Mouse (Mus musculus) intestine, postnatal 0 days (tissue): ENCODE measurements at regions not wholly inside any gene's neighbourhood (a gene's known extent, or its start where the extent isn't known, plus 50 kb on each side); places are given as distances from the start of the nearest gene placed in this dataset.
A peak's percentile ranks its signal among the peaks of the same experiment; 100 is the strongest.

Source experiments
- ATAC-seq: fragments of 200-750 bp; cut with Nextera tagmentation; 2 replicates; pipeline ENCODE4 v1.8.0; 2017; ENCODE audit warnings: mild to moderate bottlenecking, moderate TSS enrichment, moderate library complexity
- H3K27ac ChIP-seq: fragments of 300-500 bp; sonication (generic); 2 replicates; pipeline ENCODE4 v1.5.1; 2014; ENCODE audit warnings: mild to moderate bottlenecking, low read depth, low read length, moderate library complexity
- H3K27me3 ChIP-seq: fragments of 300-500 bp; sonication (generic); replicated peaks from 2 replicates; pipeline ENCODE4 v1.6.1; 2014; ENCODE audit warnings: low read length, mixed read lengths; ENCODE audit not compliant: control insufficient read depth, insufficient read depth
- H3K36me3 ChIP-seq: fragments of 300-500 bp; sonication (generic); 2 replicates; pipeline ENCODE4 v1.6.1; 2014; ENCODE audit warnings: mild to moderate bottlenecking, moderate library complexity; ENCODE audit not compliant: control insufficient read depth, insufficient read depth
- H3K4me1 ChIP-seq: fragments of 300-500 bp; sonication (generic); replicated peaks from 2 replicates; pipeline ENCODE4 v1.6.1; 2014; ENCODE audit warnings: antibody characterized with exemption, low read length, mixed read lengths; ENCODE audit not compliant: control insufficient read depth, insufficient read depth
- H3K4me2 ChIP-seq: fragments of 300-500 bp; sonication (generic); replicated peaks from 2 replicates; pipeline ENCODE4 v1.6.1; 2014; ENCODE audit warnings: low read depth, mild to moderate bottlenecking, moderate library complexity
- H3K4me3 ChIP-seq: fragments of 300-500 bp; sonication (generic); 2 replicates; pipeline ENCODE4 v1.5.1; 2014; ENCODE audit warnings: low read depth, low read length
- H3K9ac ChIP-seq: fragments of 300-500 bp; sonication (generic); 2 replicates; pipeline ENCODE4 v1.6.1; 2014; ENCODE audit warnings: mild to moderate bottlenecking, low read depth, low read length
- H3K9me3 ChIP-seq: fragments of 300-500 bp; sonication (generic); 2 replicates; pipeline ENCODE4 v1.6.1; 2016; ENCODE audit warnings: mixed run types; ENCODE audit not compliant: control insufficient read depth
- CTCF ChIP-seq: sonication (generic); IDR thresholded peaks from 2 replicates; pipeline ENCODE4 v1.5.1; 2016; ENCODE audit warnings: low read depth, mild to moderate bottlenecking, control low read depth, antibody characterized with exemption, moderate library complexity
- WGBS: fragments of 180-500 bp; shearing (Covaris S2); extraction: QIAGEN DNeasy Blood & Tissue Kit; methylation state at CpG from one replicate; pipeline ENCODE4 v1.1.7; 2014; 5-methylcytosine and 5-hydroxymethylcytosine counted together

DNA sequence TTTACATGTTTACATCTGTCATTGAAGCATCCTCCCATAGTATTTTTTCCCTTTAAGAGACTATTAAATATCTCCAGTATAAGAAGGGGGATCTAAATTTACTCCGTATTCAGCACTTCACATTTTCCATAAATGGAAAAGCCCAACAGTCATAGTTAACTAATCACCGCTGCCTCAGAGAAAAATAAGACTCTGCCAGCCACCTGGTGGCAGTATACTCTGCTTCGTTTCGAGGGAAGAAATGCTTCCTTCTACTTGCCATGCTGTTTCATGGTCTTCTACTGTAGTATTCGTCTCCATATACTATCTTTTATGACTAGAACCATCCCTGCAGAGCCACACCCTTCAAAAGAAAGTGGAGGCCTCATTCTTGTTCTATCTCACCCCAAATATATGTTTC lies 52.0 kb upstream of the Tro start:
- Histone ChIP-seq H3K27me3 (no peaks in the 10 kb centered on the region), H3K36me3 (no peaks in the 10 kb centered on the region), H3K27ac (no peak overlapping the region), H3K9me3 (no peaks in the 10 kb centered on the region), H3K4me3 (no peak overlapping the region), H3K9ac (no peak overlapping the region), H3K4me2 (no peak overlapping the region), H3K4me1 (no peaks in the 10 kb centered on the region)
- 29% methylated on average over 5 of the region's 5 CpGs for WGBS
- ATAC-seq: no peak
- TF ChIP-seq CTCF: peak; percentile 64
